Mouse (Mus musculus) Muller cell, postnatal 12 days (primary cell): ENCODE results near the gene Chn1.

Experiments
- DNase-seq: peaks from one replicate; pipeline ENCODE4 v3.0.0-alpha.2; 2015; ENCODE audit errors: inconsistent ontology term

Gene Chn1

GRCm38 (mm10) chr2:73746375-73746770 is 28.8 kb downstream of the Chn1 start:
- DNase-seq = no peak

DNA sequence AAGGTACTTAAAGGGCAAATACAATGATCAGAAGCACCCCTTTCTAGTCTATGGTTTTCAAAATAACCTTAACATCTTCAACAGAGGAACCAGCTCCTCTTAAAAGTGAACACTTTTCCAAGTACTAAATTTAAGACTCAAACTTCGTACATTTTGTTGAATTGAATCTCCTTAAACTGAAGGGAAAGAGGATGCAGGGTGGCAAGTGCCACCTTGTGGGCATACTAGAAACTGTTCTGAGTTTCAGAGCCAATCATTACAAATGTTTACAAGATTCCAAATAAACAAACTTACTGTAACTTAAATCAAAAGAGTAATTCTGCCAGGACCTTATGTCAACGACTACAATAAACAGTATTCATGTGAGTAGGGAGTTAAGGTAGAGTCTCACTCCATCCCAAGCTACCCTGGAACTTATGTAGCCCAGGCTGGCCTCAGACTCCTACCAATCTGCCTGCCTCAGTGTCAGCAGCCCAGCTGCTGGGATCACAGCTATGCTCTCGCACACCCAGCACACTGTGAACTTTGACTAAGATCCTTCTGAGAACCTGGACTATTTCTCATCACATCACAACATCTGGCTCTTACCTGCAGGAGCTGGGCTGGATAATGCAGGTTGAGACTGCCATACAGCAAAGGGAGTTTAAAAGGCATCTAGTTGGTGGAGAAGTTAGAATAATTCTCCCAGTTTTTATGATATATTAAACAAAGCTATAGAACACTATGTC is 29.3 kb downstream of the Chn1 start:
- no peak for DNase-seq

GRCm38 (mm10) chr2:73741286-73741685 is 33.9 kb downstream of the Chn1 start:
- DNase-seq = no peak

GRCm38 (mm10) chr2:73727868-73728267 is 47.3 kb downstream of the Chn1 start:
- peak; percentile 80 for DNase-seq

- DNase-seq = no peak
Observed at GRCm38 (mm10) chr2:73724934-73725333, 50.2 kb downstream of the Chn1 start.

- DNase-seq = peak; percentile 95
Observed at GRCm38 (mm10) chr2:73721821-73722220, 53.3 kb downstream of the Chn1 start.

DNA sequence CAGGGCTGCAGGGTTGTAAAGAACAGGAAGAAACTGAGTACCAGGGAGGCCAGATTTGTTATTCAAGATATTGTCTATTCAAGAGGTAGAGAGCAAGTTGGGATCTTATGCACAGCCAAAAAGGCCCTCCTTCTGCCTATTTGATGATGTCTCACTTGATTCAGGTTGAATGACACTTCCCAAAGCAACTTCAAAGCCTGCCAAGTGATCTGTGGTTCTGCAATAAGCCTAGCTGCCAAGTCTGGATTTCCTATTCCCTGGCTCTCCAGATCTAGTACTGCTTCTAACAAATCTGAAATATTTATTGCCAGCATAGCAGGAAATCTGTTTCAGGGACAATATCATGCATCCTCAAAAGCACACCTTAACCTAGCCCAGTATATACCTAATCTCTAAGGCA is 62.7 kb downstream of the Chn1 start:
- peak; percentile 42 for DNase-seq

- DNase-seq = no peak
Observed at GRCm38 (mm10) chr2:73693045-73693444, 82.1 kb downstream of the Chn1 start.

DNA sequence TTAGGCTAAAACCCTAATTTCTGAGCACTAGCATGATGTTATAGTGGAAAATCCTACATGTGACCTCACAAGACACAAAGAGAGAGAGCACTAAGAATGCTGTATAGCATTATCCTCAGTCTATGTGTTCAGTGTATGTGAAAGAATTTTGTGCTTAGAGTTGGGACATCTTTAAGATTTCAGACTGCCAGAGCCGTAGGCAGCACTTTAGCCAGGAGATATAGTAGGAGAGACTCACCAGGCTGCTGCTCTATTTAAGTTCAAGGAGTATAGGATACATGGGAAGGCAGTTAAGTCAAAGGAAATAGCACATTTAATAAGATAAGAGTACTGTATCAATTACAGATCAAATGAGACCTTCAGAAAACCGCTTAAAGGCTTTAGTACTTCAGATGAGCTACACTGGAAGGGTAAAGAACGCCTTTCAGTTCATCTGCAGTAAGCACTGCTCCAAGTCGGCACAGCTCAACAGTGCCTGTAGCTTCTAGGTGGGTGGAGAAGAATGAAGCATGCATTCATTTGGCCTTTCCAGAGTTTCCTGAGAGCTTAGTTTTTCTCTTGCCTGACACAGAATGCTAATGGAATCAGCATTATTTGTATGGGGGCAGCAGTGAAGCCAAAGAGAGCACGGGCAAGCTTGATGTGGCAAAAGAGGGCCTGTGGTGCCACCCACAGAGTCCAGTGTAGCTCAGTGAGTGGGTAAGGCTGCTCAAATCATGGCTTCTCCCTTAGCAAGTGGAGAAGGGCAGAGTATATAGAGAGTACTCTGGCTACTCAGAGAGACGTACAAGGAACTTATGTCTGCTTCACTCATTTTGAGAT is 84.2 kb downstream of the Chn1 start:
- DNase-seq = no peak

GRCm38 (mm10) chr2:73682500-73682899 is 92.6 kb downstream of the Chn1 start:
- no peak for DNase-seq

DNA sequence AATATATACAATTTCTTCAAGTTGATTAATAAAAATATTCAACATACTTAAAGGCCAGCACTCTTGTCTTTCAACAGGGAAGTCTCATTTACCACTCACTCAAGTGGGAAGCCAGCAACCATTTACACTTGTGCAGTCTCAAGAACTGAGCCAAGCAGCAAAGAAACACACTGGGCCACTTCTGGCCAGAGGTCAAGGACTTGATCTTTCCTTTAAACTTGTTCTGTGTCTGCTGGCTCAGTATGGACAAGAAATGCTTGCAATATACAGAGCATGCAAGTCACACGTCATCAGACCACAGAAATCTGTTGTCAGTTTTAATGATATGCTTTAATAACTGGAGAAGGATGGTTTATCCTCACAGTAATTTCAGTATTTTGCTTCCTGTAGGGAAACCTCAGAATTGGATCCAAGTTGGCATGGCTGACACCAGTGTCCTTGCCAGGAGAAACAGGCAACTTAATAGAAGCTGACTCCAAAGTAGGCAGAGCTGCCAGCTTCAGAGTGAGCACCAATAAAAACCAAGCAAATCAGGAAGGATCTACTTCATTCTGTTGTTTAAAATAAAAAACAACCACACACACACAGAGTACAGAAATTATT is 94.6 kb downstream of the Chn1 start:
- DNase-seq = peak; percentile 51

GRCm38 (mm10) chr2:73668608-73669007 is 106.5 kb downstream of the Chn1 start:
- DNase-seq = no peak

DNA sequence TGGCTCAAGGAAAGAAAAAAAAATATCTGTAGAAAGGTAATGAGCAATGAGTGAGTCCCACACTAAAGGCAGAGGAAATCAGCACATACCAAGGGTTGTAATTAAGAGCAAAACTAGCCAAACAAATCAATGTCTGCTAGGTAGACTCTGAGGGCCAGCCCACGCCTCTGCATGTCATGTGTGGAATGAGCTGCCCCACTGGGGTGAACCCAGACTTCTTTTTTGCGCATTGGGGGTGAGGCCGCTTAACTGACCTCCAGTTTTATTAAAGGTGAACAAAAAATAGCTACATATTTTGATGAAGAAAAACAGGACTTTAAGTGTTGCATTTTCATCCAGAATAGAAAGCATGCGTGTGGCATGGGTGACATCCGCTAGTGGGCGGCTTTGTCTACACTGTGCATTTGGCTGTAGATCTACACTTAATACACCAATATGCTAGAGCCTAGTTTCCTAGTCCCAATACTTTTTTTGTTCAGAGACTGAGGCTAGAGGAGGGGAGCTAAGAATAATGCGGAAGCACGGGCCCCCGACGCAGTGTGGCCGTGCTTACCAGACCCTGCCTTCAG is 114.5 kb downstream of the Chn1 start:
- no peak for DNase-seq

DNA sequence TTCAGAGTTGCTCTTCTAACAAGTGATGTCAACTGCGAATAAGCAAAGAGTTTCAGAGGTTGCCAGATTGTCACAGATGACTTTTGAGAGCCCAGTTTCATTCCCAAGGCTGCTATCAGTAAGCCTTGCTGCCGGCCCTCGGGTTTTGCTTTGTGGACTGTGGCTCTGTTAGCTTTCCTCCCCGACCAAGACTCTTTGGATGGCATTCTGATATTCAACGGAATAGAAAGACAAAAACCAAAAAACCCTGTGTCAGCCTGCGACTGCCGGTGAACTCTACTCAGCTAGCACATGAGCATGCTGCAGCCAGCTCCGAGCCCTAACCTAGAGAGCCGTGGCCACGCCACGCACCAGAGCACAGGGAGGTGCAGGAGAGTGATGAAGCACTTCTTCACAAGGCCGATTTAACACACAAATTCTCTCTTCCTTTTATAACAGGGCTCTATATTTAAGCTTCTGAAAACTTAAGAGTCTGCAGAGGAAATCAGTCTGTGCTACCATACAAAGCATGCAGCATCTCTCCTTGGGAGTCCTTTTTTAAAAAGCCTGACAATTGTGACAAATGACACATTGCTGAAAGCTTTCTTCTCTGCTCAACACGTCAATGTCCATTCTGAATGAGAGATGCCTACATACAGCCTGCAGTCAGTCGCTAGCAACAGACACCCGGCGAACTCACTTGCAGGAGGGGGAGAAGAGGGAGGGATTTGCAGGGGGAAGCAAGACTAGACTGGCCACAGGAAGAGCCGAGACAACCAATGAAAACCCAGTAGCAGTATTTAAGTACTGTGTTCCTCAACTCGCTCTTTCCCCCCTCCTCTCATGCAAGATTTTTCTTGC is 115.2 kb downstream of the Chn1 start:
- peak; percentile 59 for DNase-seq

DNA sequence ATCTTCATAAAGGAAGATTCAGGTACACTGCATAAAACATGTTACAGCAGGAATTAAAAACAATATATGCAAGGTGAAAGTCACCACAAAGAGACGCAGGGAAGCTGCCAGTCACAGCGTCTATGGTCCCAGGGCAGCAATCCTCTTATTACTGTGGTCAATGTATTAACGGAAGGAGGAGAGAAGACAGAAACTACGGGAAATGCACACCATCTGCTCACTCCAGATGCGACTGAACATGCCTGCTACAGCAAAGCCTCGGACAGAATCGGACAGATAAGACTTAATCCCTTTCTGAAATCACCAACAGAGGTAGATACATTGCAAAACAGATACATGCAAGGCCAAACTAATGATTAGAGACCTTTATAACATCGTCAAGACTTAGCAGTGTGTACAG is 116.1 kb downstream of the Chn1 start:
- no peak for DNase-seq

- DNase-seq = no peak
Observed at GRCm38 (mm10) chr2:73657961-73658360, 117.2 kb downstream of the Chn1 start.

GRCm38 (mm10) chr2:73657151-73657550 is 118.0 kb downstream of the Chn1 start:
- peak; percentile 50 for DNase-seq

DNA sequence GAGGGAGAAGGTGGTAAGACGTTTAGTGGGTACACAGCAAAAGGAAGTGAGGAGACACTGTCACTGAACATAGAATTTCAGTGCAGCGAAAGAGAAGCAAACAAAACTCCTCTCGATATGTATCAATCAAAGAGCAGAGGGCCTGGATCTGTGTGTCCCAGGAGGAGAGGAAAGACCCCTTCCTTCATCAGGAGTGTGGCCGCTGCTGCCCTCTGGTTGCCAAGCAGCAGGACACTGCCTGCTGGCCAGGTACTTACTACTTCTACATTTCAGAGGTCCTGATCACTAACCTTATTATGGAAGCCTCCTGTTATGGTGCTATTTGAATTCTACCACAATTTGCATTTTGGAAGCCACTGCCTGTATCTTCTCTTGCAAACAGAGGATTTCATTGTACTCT is 119.5 kb downstream of the Chn1 start:
- no peak for DNase-seq

DNA sequence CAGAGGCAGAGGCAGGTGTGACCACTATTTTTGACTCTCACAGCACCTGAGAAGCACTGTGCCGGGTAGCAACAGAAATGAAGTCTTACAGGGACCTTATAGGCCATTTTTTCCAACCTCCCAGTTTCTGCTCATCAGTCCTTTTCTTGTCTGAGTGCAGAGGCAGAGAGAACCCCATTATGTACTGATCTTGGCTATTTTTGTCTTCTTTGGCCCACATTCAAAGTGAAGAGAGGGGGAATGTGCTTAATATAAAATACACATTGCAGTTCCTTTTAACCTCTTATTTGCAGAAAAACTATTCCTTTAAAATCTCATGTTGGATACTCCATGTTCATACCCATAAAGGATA is 120.3 kb downstream of the Chn1 start:
- no peak for DNase-seq

DNA sequence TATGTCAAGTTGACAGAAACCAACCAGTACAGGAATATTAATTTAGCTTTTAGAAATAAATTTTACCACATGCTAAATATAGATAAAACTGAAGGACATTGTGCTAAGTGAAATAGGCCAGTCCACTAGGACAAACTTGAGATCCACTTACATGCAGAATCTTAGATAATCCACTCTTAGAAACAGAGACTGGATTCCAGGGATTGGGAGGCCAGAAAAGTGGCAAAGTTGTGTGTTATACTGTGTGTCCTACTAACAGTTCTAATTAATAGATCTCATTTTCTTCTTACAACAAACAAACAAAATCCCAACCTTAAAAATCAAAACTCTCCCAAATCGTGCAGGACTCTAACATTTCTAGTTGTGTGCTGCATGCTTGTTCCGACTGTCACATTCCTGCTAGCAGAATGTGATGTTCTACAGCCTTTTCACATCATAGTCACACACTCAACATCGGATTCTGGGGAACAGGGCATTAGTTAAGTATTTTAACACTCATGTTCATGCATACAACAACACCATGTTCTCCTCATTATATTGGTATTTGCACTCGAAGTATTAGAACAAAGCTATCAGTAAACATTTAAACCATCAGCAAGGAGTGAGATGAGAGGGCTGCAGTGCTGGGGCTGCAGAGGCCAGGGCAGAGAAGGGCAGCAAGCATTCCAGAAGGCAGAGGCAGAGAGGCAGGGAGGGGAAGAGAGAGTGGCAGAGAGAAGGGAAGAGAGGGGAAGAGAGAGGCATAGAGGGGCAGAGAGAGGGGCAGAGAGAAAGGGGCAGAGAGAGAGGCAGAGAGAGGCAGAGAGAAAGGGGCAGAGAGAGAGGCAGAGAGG is 120.9 kb downstream of the Chn1 start:
- no peak for DNase-seq

- DNase-seq = no peak
Observed at GRCm38 (mm10) chr2:73637688-73638087, 137.5 kb downstream of the Chn1 start.
